Mouse (Mus musculus) C3H10T1/2 (cell line): ENCODE results near the gene Tfap2b. TPM values are rescaled to one million over a fixed set of nuclear protein-coding genes. Genes with fewer than 3 reads are reported as not detected.

Source experiments
- polyA plus RNA-seq, 2 experiments: library from polyadenylated mRNA; unstranded; fragments of >200 nt; fragmentation: generic; extraction: Trizol; gene quantifications; one replicate each; pipeline ENCODE4 v1.2.1; 2012; ENCODE audit warnings: missing spikeins in 2 of 2

Gene Tfap2b
- not detected for polyA plus RNA-seq

DNA sequence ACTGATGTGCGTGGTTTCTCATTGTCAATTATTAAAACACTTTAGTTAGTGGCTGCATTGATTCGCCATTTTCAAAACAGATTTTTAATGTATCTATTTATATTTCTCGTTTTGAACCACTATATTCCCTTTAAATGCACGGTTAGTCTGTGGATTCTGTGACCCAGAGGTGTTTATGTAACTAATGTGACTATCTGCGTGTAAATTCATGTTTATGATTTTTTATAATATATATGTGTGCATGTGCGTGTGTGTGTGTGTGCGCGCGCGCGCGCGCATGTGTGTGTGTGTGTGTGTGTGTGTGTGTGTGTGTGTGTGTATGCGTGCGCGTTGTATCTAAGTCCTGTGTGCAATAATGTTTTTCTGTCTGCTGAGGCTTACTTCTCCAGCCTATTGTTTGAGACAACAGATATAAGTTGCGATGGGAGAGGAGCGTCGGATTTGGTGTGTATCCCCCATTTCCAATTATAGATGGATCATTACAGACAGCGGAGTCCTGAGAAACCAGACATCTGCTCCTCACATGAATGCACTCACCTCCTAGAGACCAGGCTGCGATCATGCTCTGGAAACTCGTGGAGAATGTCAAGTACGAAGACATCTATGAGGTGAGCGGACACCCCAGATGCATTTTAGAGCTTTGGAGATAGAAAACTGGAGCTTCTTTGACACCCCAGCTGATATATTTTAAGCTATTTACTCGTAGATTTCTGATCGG lies at the start of gene Tfap2b:
Tfap2b (plus strand) TSS at position 274 of the 718 bp plus-strand sequence.

Other genes with a start within 250 kb of the Tfap2b start
- gene Tfap2d, start 105.9 kb upstream of the Tfap2b start, polyA plus RNA-seq = not detected